Mouse (Mus musculus) hindbrain, embryonic 16.5 days (tissue): ENCODE measurements around the gene Gata3. TPM values are rescaled to one million over a fixed set of nuclear protein-coding genes. Genes with fewer than 3 reads are reported as not detected.
A peak's percentile ranks its signal among the peaks of the same experiment; 100 is the strongest.

Experiments used
- ATAC-seq: fragments of 200-750 bp; cut with Nextera tagmentation; 2 replicates; pipeline ENCODE4 v1.8.0; 2017; ENCODE audit warnings: moderate TSS enrichment, moderate library complexity
- H3K27ac ChIP-seq: fragments of 300-500 bp; sonication (generic); 2 replicates; pipeline ENCODE4 v1.5.1; 2014; ENCODE audit warnings: low read depth, mild to moderate bottlenecking, control low read depth, low read length, moderate library complexity
- H3K27me3 ChIP-seq: fragments of 300-500 bp; sonication (generic); replicated peaks from 2 replicates; pipeline ENCODE4 v1.6.1; 2014; ENCODE audit warnings: low read length; ENCODE audit not compliant: control insufficient read depth, insufficient read depth
- H3K36me3 ChIP-seq: fragments of 300-500 bp; sonication (generic); 2 replicates; pipeline ENCODE4 v1.6.1; 2014; ENCODE audit warnings: mild to moderate bottlenecking, low read length, moderate library complexity, mixed read lengths; ENCODE audit not compliant: control insufficient read depth, insufficient read depth
- H3K4me1 ChIP-seq: fragments of 300-500 bp; sonication (generic); 2 replicates; pipeline ENCODE4 v1.6.1; 2014; ENCODE audit warnings: low read depth, low read length; ENCODE audit not compliant: control insufficient read depth, insufficient read depth
- H3K4me2 ChIP-seq: fragments of 300-500 bp; sonication (generic); 2 replicates; pipeline ENCODE4 v1.6.1; 2014; ENCODE audit warnings: mild to moderate bottlenecking, low read length, control low read depth, moderate library complexity
- H3K4me3 ChIP-seq: fragments of 300-500 bp; sonication (generic); 2 replicates; pipeline ENCODE4 v1.5.1; 2014; ENCODE audit warnings: mild to moderate bottlenecking, low read length, control low read depth, moderate library complexity
- H3K9ac ChIP-seq: fragments of 300-500 bp; sonication (generic); 2 replicates; pipeline ENCODE4 v1.6.1; 2014; ENCODE audit warnings: low read depth, mild to moderate bottlenecking, control low read depth, low read length, moderate library complexity
- H3K9me3 ChIP-seq: fragments of 300-500 bp; sonication (generic); 2 replicates; pipeline ENCODE4 v1.6.1; 2014; ENCODE audit warnings: mild to moderate bottlenecking, low read length, moderate library complexity; ENCODE audit not compliant: control insufficient read depth
- WGBS: fragments of 180-500 bp; shearing (Covaris S2); extraction: QIAGEN DNeasy Blood & Tissue Kit; methylation state at CpG from one replicate; pipeline ENCODE4 v1.1.7; 2014; 5-methylcytosine and 5-hydroxymethylcytosine counted together
- polyA plus RNA-seq: library from polyadenylated mRNA; unstranded; fragments of >200 nt; fragmentation: Nextera tagmentation; extraction: Ambion mirVana; gene quantifications from 2 replicates; pipeline ENCODE4 v1.2.1, GENCODE M21; 2015

The Gata3 gene
- polyA plus RNA-seq, 1 experiment from 2014 or later = 27.2 TPM

GRCm38 (mm10) chr2:9903854-9904560 is 14.2 kb upstream of the Gata3 start:
- Histone ChIP-seq H3K27ac (no peak overlapping the region), H3K36me3 (no peaks in the 10 kb centered on the region), H3K27me3 (peaks cover 6% of the 10 kb centered on the region; the same call in 1 of the 2 replicates), H3K9me3 (no peaks in the 10 kb centered on the region), H3K9ac (no peak overlapping the region), H3K4me3 (no peak overlapping the region), H3K4me2 (no peak overlapping the region), H3K4me1 (no peaks in the 10 kb centered on the region)
- ATAC-seq = no peak
- 67% methylated on average over 14 of the region's 14 CpGs for WGBS

DNA sequence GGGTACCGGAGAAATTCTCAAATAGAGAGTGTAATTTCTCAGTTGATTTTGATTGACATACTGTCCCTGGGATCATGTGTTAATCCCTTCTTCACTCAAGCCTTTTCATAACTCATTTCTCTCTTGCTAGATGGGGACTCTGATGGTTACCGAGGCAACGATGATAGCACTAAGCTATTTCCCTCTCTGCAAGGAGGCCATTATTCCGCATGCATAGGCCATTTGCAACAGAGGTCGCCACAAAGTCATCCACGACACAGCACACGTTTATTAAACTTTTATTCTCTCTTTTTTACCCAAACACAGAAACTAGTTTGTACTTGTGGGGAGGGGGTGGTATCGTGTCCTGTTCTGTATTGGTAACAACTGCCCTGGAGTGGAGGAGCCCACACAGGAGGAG is 8.0 kb upstream of the Gata3 start:
- peaks cover 34% of the 10 kb centered on the region for H3K27me3 ChIP-seq
- H3K4me2 ChIP-seq = no peak overlapping the region
- 0 out of 2 replicates have a peak, but pooled peaks have one; percentile 44 for ATAC-seq
- H3K9me3 ChIP-seq = no peaks in the 10 kb centered on the region
- no peak overlapping the region for H3K27ac ChIP-seq
- H3K4me1 ChIP-seq = peaks cover 2% of the 10 kb centered on the region; the same call in 1 of the 2 replicates
- H3K9ac ChIP-seq = no peak overlapping the region
- 2% methylated on average over 8 of the region's 8 CpGs for WGBS
- H3K4me3 ChIP-seq = no peak overlapping the region
- H3K36me3 ChIP-seq = no peaks in the 10 kb centered on the region

GRCm38 (mm10) chr2:9896097-9896770 is 6.4 kb upstream of the Gata3 start:
- H3K27me3 ChIP-seq = peaks cover 36% of the 10 kb centered on the region
- no peak overlapping the region for H3K27ac ChIP-seq
- H3K4me1 ChIP-seq = peaks cover 2% of the 10 kb centered on the region; the same call in 1 of the 2 replicates
- H3K9me3 ChIP-seq = no peaks in the 10 kb centered on the region
- no peak overlapping the region for H3K9ac ChIP-seq
- H3K4me3 ChIP-seq = no peak overlapping the region
- H3K4me2 ChIP-seq = peak overlapping the region; percentile 18; the same call in 1 of the 2 replicates
- under 1% methylated on average over 21 of the region's 22 CpGs for WGBS
- no peak for ATAC-seq
- H3K36me3 ChIP-seq = no peaks in the 10 kb centered on the region

GRCm38 (mm10) chr2:9894836-9895593 is 5.2 kb upstream of the Gata3 start:
- no peaks in the 10 kb centered on the region for H3K9me3 ChIP-seq
- ATAC-seq = no peak
- peaks cover 37% of the 10 kb centered on the region for H3K27me3 ChIP-seq
- WGBS = 3% methylated on average over 19 of the region's 19 CpGs
- H3K9ac ChIP-seq = no peak overlapping the region
- H3K36me3 ChIP-seq = no peaks in the 10 kb centered on the region
- H3K4me2 ChIP-seq = no peak overlapping the region
- H3K27ac ChIP-seq = no peak overlapping the region
- H3K4me1 ChIP-seq = peaks cover 2% of the 10 kb centered on the region; the same call in 1 of the 2 replicates
- no peak overlapping the region for H3K4me3 ChIP-seq

GRCm38 (mm10) chr2:9893272-9893953 is 3.6 kb upstream of the Gata3 start:
- H3K4me2 ChIP-seq = no peak overlapping the region
- H3K4me3 ChIP-seq = no peak overlapping the region
- H3K36me3 ChIP-seq = no peaks in the 10 kb centered on the region
- no peak overlapping the region for H3K9ac ChIP-seq
- no peak for ATAC-seq
- no peaks in the 10 kb centered on the region for H3K9me3 ChIP-seq
- H3K4me1 ChIP-seq = peaks cover 2% of the 10 kb centered on the region; the same call in 1 of the 2 replicates
- peaks cover 41% of the 10 kb centered on the region for H3K27me3 ChIP-seq
- WGBS = 2% methylated on average over 6 of the region's 6 CpGs
- H3K27ac ChIP-seq = no peak overlapping the region

GRCm38 (mm10) chr2:9892541-9892940 is 2.7 kb upstream of the Gata3 start:
- Histone ChIP-seq H3K4me1 (peaks cover 2% of the 10 kb centered on the region; the same call in 1 of the 2 replicates), H3K4me2 (no peak overlapping the region), H3K27ac (no peak overlapping the region), H3K27me3 (peaks cover 44% of the 10 kb centered on the region), H3K9me3 (no peaks in the 10 kb centered on the region), H3K36me3 (no peaks in the 10 kb centered on the region), H3K9ac (no peak overlapping the region), H3K4me3 (no peak overlapping the region)
- WGBS = 6% methylated on average over 7 of the region's 7 CpGs
- ATAC-seq = no peak

- peaks cover 49% of the 10 kb centered on the region for H3K27me3 ChIP-seq
- no peaks in the 10 kb centered on the region for H3K36me3 ChIP-seq
- H3K27ac ChIP-seq = no peak overlapping the region
- H3K4me1 ChIP-seq = peaks cover 1% of the 10 kb centered on the region; the same call in 1 of the 2 replicates
- 3% methylated on average over 5 of the region's 5 CpGs for WGBS
- no peak overlapping the region for H3K4me3 ChIP-seq
- no peak overlapping the region for H3K4me2 ChIP-seq
- H3K9ac ChIP-seq = no peak overlapping the region
- no peaks in the 10 kb centered on the region for H3K9me3 ChIP-seq
- ATAC-seq = no peak
These were observed 1.1 kb upstream of the Gata3 start for GRCm38 (mm10) chr2:9890906-9891305.

DNA sequence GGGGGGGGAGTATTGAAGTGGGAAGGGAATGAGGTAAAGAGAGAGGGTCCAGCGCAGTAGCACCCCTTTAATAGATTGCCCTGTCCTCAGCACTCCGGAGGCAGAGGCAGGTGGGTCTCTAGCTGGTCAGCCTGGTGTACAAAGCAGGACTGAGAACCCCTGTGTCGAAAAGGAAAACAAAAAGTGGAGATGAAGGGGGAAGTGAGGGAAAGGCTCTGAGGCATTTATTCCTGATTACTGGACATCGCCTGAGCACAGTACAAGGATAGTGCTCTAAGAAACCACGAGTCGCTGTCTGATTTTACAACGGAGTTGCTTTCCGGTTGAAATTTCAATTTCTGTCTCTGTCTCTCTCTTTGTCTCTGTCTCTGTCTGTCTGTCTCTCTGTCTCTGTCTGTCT is 417 bp upstream of the Gata3 start:
- 5% methylated on average over 8 of the region's 8 CpGs for WGBS
- peaks cover 52% of the 10 kb centered on the region for H3K27me3 ChIP-seq
- no peak for ATAC-seq
- no peak overlapping the region for H3K4me2 ChIP-seq
- no peaks in the 10 kb centered on the region for H3K9me3 ChIP-seq
- no peaks in the 10 kb centered on the region for H3K36me3 ChIP-seq
- no peak overlapping the region for H3K9ac ChIP-seq
- no peaks in the 10 kb centered on the region for H3K4me1 ChIP-seq
- no peak overlapping the region for H3K27ac ChIP-seq
- no peak overlapping the region for H3K4me3 ChIP-seq
